ENCODE assay signal across 12 mouse cellular contexts in genomic region chr8:121903977-121904376, GRCm38 (mm10). TPM values are rescaled to one million over a fixed set of nuclear protein-coding genes. Genes with fewer than 3 reads are reported as not detected.
DNase-seq lines count a peak whose midpoint lies in the region; ATAC-seq and TF ChIP-seq lines count a peak whose summit lies in the region.
"Had no signal": no experiment of that assay in that cellular context is flagged by ENCODE, and none has a peak within 500 bp of the region (broad histone marks: within the 10 kb centered on the region; RNA-seq: fewer than 3 reads in every experiment).

No protein-coding gene starts in this region.

- H3K4me3 ChIP-seq in megakaryocyte, embryonic 14.5 days (replicated peaks), result peak overlapping the region; percentile 83
- peak overlapping the region; percentile 20 for H3K4me3 ChIP-seq in cerebellum, adult 2 months (replicated peaks; ENCODE audit: insufficient read depth, low read depth, low read length)
- peak overlapping the region; percentile 12; the same call in 1 of the 2 replicates for H3K4me3 ChIP-seq in forebrain, embryonic 16.5 days (replicated peaks; ENCODE audit: low read length)
- peak overlapping the region; percentile 85 for H3K4me3 ChIP-seq in neural tube, embryonic 15.5 days (replicated peaks)
- H3K4me3 ChIP-seq: embryonic facial prominence, embryonic 12.5 days had no signal

- no peak for TF ChIP-seq POLR2A in cerebellum, adult 2 months (IDR thresholded peaks at IDR 0.05; ENCODE audit: borderline replicate concordance, insufficient read depth, low read length)

- peaks cover 47% of the 10 kb centered on the region for H3K36me3 ChIP-seq in megakaryocyte, embryonic 14.5 days (replicated peaks; ENCODE audit: low read length)
- no peaks in the 10 kb centered on the region for H3K36me3 ChIP-seq in forebrain, embryonic 16.5 days (ENCODE audit: control insufficient read depth, insufficient read depth)
- no peaks in the 10 kb centered on the region for H3K36me3 ChIP-seq in neural tube, embryonic 15.5 days
- H3K36me3 ChIP-seq: embryonic facial prominence, embryonic 12.5 days; limb, embryonic 15.5 days had no signal

- peak overlapping the region; percentile 20; the same call in 1 of the 2 replicates for H3K27ac ChIP-seq in cerebellum, adult 2 months (ENCODE audit: insufficient read depth, low read length)
- no peak overlapping the region for H3K27ac ChIP-seq in forebrain, embryonic 16.5 days (ENCODE audit: low read length)
- no peak overlapping the region for H3K27ac ChIP-seq in neural tube, embryonic 15.5 days (replicated peaks)
- H3K27ac ChIP-seq: embryonic facial prominence, embryonic 12.5 days; limb, embryonic 15.5 days had no signal

- no peaks in the 10 kb centered on the region for H3K27me3 ChIP-seq in megakaryocyte, embryonic 14.5 days (replicated peaks)
- H3K27me3 ChIP-seq in cerebellum, adult 2 months (ENCODE audit: control insufficient read depth, insufficient read depth, low read length), result no peaks in the 10 kb centered on the region
- H3K27me3 ChIP-seq in forebrain, embryonic 16.5 days (replicated peaks; ENCODE audit: control insufficient read depth, insufficient read depth, low read length), result no peaks in the 10 kb centered on the region
- H3K27me3 ChIP-seq in neural tube, embryonic 15.5 days (replicated peaks), result 0 out of 2 replicates have a peak, but pooled peaks cover 5% of the 10 kb centered on the region
- H3K27me3 ChIP-seq: embryonic facial prominence, embryonic 12.5 days had no signal

- no peaks in the 10 kb centered on the region for H3K9me3 ChIP-seq in megakaryocyte, embryonic 14.5 days
- no peaks in the 10 kb centered on the region for H3K9me3 ChIP-seq in forebrain, embryonic 16.5 days (ENCODE audit: control insufficient read depth, low read length)
- H3K9me3 ChIP-seq in neural tube, embryonic 15.5 days (replicated peaks), result no peaks in the 10 kb centered on the region
- H3K9me3 ChIP-seq: embryonic facial prominence, embryonic 12.5 days; limb, embryonic 15.5 days had no signal

- peak; percentile 65; the same call in 1 of the 2 replicates for TF ChIP-seq CTCF in cerebellum, adult 2 months (IDR thresholded peaks at IDR 0.05; ENCODE audit: borderline replicate concordance, insufficient read depth, low read depth, low read length)

- WGBS in cerebellum, adult 2 months, result 25% methylated on average over 6 of the region's 6 CpGs
- WGBS in forebrain, embryonic 16.5 days, result 62% methylated on average over 6 of the region's 6 CpGs
- 66% methylated on average over 6 of the region's 6 CpGs for WGBS in neural tube, embryonic 15.5 days

- no peak for ATAC-seq in megakaryocyte, adult 5-6 weeks (ENCODE audit: poor library complexity, severe bottlenecking)
- ATAC-seq in forebrain, embryonic 16.5 days, result no peak
- no peak for ATAC-seq in neural tube, embryonic 15.5 days (ENCODE audit: low FRiP score)

- DNase-seq in cerebellum, adult 2 months, result peak; percentile 79 to 81
- no peak for DNase-seq in adrenal gland, postnatal 4 days (ENCODE audit: low spot score in 2 of 2)
- DNase-seq in thymus, postnatal 10 days (ENCODE audit: low spot score in 2 of 2), result no peak
- DNase-seq: heart, adult 11 months; thymus, adult 2 months had no signal

- no peak overlapping the region for H3K4me2 ChIP-seq in forebrain, embryonic 16.5 days (ENCODE audit: low read length)
- H3K4me2 ChIP-seq in neural tube, embryonic 15.5 days, result 0 out of 2 replicates have a peak overlapping the region, but pooled peaks have one; percentile 98
- H3K4me2 ChIP-seq: embryonic facial prominence, embryonic 12.5 days had no signal

- H3K9ac ChIP-seq in forebrain, embryonic 16.5 days (replicated peaks; ENCODE audit: low read depth, low read length), result no peak overlapping the region
- no peak overlapping the region for H3K9ac ChIP-seq in neural tube, embryonic 15.5 days (replicated peaks)
- H3K9ac ChIP-seq: embryonic facial prominence, embryonic 12.5 days; limb, embryonic 15.5 days had no signal

- peaks cover 94% of the 10 kb centered on the region for H3K4me1 ChIP-seq in megakaryocyte, embryonic 14.5 days
- peaks cover 49% of the 10 kb centered on the region for H3K4me1 ChIP-seq in cerebellum, adult 2 months (ENCODE audit: control insufficient read depth, insufficient read depth, low read length)
- H3K4me1 ChIP-seq in forebrain, embryonic 16.5 days (replicated peaks; ENCODE audit: control insufficient read depth, insufficient read depth, low read length), result peaks cover 25% of the 10 kb centered on the region
- H3K4me1 ChIP-seq in neural tube, embryonic 15.5 days, result peaks cover 50% of the 10 kb centered on the region

RNA-seq across cellular contexts. Expression of gene Slc7a5, which starts 3.5 kb away (rescaled TPM):
- 77.3 and 236 TPM in 2 replicates for polyA plus RNA-seq in megakaryocyte, embryonic 14.5 days (2012; ENCODE audit: insufficient read depth, low replicate concordance)
- 8.7 and 9.3 TPM in 2 replicates for total RNA-seq in megakaryocyte, adult 5-6 weeks (2015)
- total RNA-seq in megakaryocyte, adult 5-6 weeks (2017), result 6.5 and 8.5 TPM in 2 replicates
- 70.7 and 78.0 TPM in 2 replicates for polyA plus RNA-seq in cerebellum, adult 2 months (2012; rRNA removed)
- polyA plus RNA-seq in forebrain, embryonic 16.5 days (2015; fragmentation: Nextera tagmentation; extraction: Ambion mirVana), result 44.1 and 47.5 TPM in 2 replicates
- polyA plus RNA-seq in neural tube, embryonic 15.5 days (2015; fragmentation: Nextera tagmentation; extraction: Ambion mirVana), result 39.6 and 41.1 TPM in 2 replicates
- 10 to 100 TPM; 56.2 to 59.0 TPM for total RNA-seq in adrenal gland, postnatal 4 days (2021)

RNA-seq across cellular contexts. Expression of gene Car5a, which starts 40.7 kb away (rescaled TPM):
- 2.1 TPM in 1 of 2 replicates, not detected in the other for polyA plus RNA-seq in megakaryocyte, embryonic 14.5 days (2012; ENCODE audit: insufficient read depth, low replicate concordance)
- total RNA-seq in megakaryocyte, adult 5-6 weeks (2015), result not detected in 2 replicates
- not detected in 2 replicates for total RNA-seq in megakaryocyte, adult 5-6 weeks (2017)
- 0.44 and 0.59 TPM in 2 replicates for polyA plus RNA-seq in cerebellum, adult 2 months (2012; rRNA removed)
- polyA plus RNA-seq in forebrain, embryonic 16.5 days (2015; fragmentation: Nextera tagmentation; extraction: Ambion mirVana), result 0.50 and 0.72 TPM in 2 replicates
- polyA plus RNA-seq in neural tube, embryonic 15.5 days (2015; fragmentation: Nextera tagmentation; extraction: Ambion mirVana), result 0.46 and 0.50 TPM in 2 replicates
- total RNA-seq in adrenal gland, postnatal 4 days (2021), result under 1 TPM in 1 of 2 experiments, not detected in 1; 0.76 TPM
- polyA plus RNA-seq: embryonic facial prominence, embryonic 12.5 days; kidney, embryonic 14.5 days; limb, embryonic 15.5 days; thymus, adult 2 months had no signal

RNA-seq across cellular contexts. Expression of gene Banp, which starts 45.6 kb away (rescaled TPM):
- 47.5 and 119 TPM in 2 replicates for polyA plus RNA-seq in megakaryocyte, embryonic 14.5 days (2012; ENCODE audit: insufficient read depth, low replicate concordance)
- total RNA-seq in megakaryocyte, adult 5-6 weeks (2015), result 8.1 and 9.2 TPM in 2 replicates
- 21.3 and 28.7 TPM in 2 replicates for total RNA-seq in megakaryocyte, adult 5-6 weeks (2017)
- polyA plus RNA-seq in cerebellum, adult 2 months (2012; rRNA removed), result 64.3 and 67.1 TPM in 2 replicates
- polyA plus RNA-seq in forebrain, embryonic 16.5 days (2015; fragmentation: Nextera tagmentation; extraction: Ambion mirVana), result 68.4 and 69.9 TPM in 2 replicates
- polyA plus RNA-seq in neural tube, embryonic 15.5 days (2015; fragmentation: Nextera tagmentation; extraction: Ambion mirVana), result 51.1 and 52.8 TPM in 2 replicates
- total RNA-seq in adrenal gland, postnatal 4 days (2021), result 10 to 100 TPM; 14.0 to 15.7 TPM

Comparison
In these comparisons a context has a peak if more than half of its experiments do, and no peak if none do; other contexts are left out.
1. H3K4me3 ChIP-seq: peak in every context shown above with its lines; median percentile 85 in neural tube, embryonic 15.5 days; 83 in megakaryocyte, embryonic 14.5 days; 20 in cerebellum, adult 2 months; 12 in forebrain, embryonic 16.5 days.
2. DNase-seq: peak in cerebellum, adult 2 months (2 of 2); none in adrenal gland, postnatal 4 days (0 of 2) and thymus, postnatal 10 days (0 of 2).